Mouse (Mus musculus): Measurements from ENCODE around the gene Hes7. TPM values are rescaled to one million over a fixed set of nuclear protein-coding genes. Genes with fewer than 3 reads are reported as not detected.
"Not testable (repeated sequence)": the region's sequence is repeated elsewhere in the genome, so short reads cannot be mapped to it uniquely, and the experiment has no call there.

The Hes7 gene
- polyA plus RNA-seq, 1 experiment from 2014 or later: 0.58 TPM

DNA sequence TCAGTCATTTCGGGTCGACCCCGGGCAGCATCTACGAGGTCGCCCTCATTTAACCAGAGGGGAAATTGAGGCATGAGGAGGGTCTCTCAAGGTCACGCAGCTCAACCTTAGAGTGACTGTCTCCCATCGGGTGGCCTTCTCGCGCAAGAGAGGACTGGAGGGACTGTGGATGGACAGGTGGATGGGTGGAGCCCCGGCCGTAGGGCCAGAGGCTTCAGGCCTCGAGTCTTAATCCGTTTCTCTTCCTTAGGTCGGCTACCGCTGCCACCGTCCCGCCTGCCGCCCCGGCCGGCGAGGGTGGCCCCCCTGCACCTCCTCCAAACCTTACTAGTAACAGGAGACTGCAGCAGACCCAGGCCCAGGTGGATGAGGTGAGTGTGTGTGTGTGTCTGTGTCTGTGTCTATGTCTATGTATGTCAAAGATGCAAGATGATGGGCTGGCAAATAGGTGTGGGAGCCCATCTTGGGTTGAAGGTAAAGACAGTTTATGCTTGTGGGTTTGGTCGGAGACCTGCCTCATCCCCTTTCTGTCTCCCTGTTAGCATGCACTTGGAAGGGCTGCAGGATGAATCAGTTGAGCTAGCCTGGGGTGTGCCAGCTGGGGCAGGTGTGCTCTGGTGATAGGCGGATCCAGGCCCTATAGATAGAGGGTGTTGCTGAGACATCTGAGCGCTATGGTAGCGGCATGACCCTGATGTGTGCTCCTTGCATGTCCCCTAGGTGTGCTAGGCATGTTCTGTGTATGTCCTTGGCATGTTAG is 31.2 kb upstream of the Hes7 start:
- peak overlapping the region; percentile 72 for H3K4me3 ChIP-seq
- ATAC-seq (ENCODE audit: insufficient number of reproducible peaks, low FRiP score, low TSS enrichment, low read depth): no peak
- no peaks in the 10 kb centered on the region for H3K9me3 ChIP-seq
- 10% methylated on average over 25 of the region's 25 CpGs for WGBS
- H3K4me2 ChIP-seq: peak overlapping the region; percentile 84
- H3K36me3 ChIP-seq: peaks cover 28% of the 10 kb centered on the region
- H3K27me3 ChIP-seq: no peaks in the 10 kb centered on the region
- H3K9ac ChIP-seq: peak overlapping the region; percentile 95
- H3K27ac ChIP-seq: peak overlapping the region; percentile 91
- H3K4me1 ChIP-seq: peaks cover 42% of the 10 kb centered on the region

DNA sequence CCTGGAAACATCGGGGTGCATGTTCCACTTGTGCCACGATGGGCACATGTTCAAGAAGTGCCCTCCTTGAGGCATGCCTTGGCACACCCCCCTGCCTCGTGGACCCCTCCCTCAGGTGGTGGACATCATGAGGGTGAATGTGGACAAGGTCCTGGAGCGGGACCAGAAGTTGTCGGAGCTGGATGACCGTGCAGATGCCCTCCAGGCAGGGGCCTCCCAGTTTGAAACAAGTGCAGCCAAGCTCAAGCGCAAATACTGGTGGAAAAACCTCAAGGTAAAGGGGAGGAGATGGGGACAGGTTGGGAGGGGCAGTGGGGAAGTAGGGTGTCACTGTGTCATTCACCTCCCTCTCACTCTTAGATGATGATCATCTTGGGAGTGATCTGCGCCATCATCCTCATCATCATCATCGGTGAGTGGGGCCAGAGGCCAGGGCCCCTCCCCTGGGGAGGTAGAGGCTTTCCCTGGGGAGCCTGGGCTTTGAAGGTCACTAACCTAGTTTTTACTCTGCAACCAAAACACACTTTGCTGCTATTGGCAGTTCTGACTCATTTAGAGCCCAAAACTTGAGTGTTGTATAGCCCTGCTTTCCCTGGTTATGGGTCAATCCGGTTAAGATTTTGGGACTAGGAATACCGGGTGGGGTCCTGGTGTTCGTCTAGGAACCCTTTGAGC is 30.5 kb upstream of the Hes7 start:
- no peak for ATAC-seq (ENCODE audit: insufficient number of reproducible peaks, low FRiP score, low TSS enrichment, low read depth)
- Histone ChIP-seq H3K27me3 (no peaks in the 10 kb centered on the region), H3K4me1 (peaks cover 48% of the 10 kb centered on the region), H3K36me3 (peaks cover 28% of the 10 kb centered on the region), H3K9ac (peak overlapping the region; percentile 95), H3K4me2 (peak overlapping the region; percentile 84), H3K27ac (peak overlapping the region; percentile 30), H3K4me3 (peak overlapping the region; percentile 72), H3K9me3 (no peaks in the 10 kb centered on the region)
- 82% methylated on average over 12 of the region's 12 CpGs for WGBS

DNA sequence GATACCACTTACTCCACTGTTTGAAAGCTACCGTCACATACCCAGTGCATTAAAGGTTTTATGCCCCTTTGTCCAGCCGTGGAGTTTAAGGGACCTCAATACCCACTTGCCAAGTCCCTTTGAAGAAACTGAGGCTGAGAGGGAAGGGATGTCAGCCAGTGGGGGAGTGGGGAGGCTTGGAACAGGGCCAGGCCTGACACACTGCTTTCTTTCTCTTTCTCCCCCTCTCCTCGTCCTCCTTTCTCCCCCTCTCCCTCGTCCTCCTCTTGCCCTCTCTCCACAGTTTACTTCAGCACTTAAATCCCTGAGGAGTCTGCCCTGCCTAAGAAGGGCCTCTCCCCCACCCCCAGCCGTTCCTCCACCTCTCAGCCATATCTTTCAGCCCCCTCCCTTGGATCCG is 29.8 kb upstream of the Hes7 start:
- Histone ChIP-seq H3K4me3 (peak overlapping the region; percentile 72; the same call in 1 of the 2 replicates), H3K4me1 (peaks cover 48% of the 10 kb centered on the region), H3K9me3 (no peaks in the 10 kb centered on the region), H3K36me3 (peaks cover 28% of the 10 kb centered on the region), H3K4me2 (peak overlapping the region; percentile 84; the same call in 1 of the 2 replicates), H3K27ac (0 out of 2 replicates have a peak overlapping the region, but pooled peaks have one; percentile 27), H3K9ac (no peak overlapping the region), H3K27me3 (no peaks in the 10 kb centered on the region)
- no peak for ATAC-seq (ENCODE audit: insufficient number of reproducible peaks, low FRiP score, low TSS enrichment, low read depth)
- 54% methylated on average over 6 of the region's 6 CpGs for WGBS

DNA sequence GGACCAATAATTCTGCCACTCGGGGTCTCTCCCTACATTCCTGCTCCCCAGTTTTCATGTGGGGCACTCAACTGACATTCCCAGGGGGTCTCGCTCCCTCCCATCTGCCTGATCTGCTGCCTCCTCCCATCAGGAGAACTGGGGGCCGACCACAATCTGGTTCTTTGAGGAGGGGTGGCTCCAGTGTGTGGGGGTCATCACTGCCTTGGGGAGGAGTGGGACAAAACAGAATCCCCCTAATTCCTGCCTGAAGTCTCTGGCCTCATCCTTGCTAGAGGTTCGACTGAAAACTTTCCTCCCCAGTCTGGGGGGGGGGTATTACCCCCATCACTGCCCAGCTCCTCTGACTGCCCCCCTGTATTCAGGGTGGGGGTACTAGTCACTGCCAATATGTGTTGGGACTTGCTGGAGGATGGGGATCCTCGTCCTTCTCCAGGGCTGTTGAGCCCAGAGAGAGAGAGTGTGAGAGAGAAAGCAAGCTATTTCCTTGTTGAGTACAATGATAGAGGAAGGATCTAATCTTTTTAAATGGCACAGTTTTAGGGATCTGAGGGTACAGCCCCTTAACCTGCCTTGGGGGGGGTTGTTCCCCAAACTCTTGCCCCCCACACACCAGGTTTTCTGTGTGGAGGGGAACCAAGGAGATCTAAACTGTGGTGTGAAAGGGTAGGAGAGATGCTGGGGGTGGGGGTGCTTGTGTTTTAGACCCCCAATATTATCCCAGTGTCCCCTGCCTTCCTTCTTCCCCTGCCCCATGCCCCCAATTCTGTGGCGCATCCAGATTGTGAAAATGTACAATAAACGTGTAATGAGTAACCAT is 28.4 kb upstream of the Hes7 start:
- peaks cover 54% of the 10 kb centered on the region for H3K4me1 ChIP-seq
- no peaks in the 10 kb centered on the region for H3K9me3 ChIP-seq
- no peak overlapping the region for H3K4me3 ChIP-seq
- H3K4me2 ChIP-seq: no peak overlapping the region
- ATAC-seq (ENCODE audit: insufficient number of reproducible peaks, low FRiP score, low TSS enrichment, low read depth): no peak
- H3K27me3 ChIP-seq: no peaks in the 10 kb centered on the region
- no peak overlapping the region for H3K9ac ChIP-seq
- 62% methylated on average over 7 of the region's 7 CpGs for WGBS
- peak overlapping the region; percentile 29; the same call in 1 of the 2 replicates for H3K27ac ChIP-seq
- H3K36me3 ChIP-seq: peaks cover 28% of the 10 kb centered on the region

DNA sequence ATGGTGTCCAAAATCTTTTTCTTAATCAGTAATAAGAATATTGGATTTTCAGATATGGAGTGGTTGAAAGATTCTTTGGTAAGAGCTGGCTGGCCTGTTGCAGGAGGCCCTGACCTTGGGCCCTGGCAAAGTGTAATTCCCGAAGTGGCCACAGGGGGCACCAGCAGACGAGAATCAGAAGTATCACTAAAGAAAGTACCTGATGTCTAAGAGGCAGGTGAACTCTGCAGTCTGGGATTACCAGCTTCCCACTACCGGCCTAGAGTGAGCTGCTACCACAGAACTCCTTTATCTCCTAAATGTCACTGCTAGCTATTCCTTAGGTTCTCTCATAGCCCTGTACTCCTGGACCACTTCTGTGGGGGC is 27.8 kb upstream of the Hes7 start:
- Histone ChIP-seq H3K27me3 (no peaks in the 10 kb centered on the region), H3K36me3 (peaks cover 28% of the 10 kb centered on the region), H3K4me2 (no peak overlapping the region), H3K9ac (no peak overlapping the region), H3K4me3 (no peak overlapping the region), H3K27ac (no peak overlapping the region), H3K9me3 (no peaks in the 10 kb centered on the region), H3K4me1 (peaks cover 53% of the 10 kb centered on the region)
- no peak for ATAC-seq (ENCODE audit: insufficient number of reproducible peaks, low FRiP score, low TSS enrichment, low read depth)
- WGBS: 4% methylated on average over 3 of the region's 3 CpGs

DNA sequence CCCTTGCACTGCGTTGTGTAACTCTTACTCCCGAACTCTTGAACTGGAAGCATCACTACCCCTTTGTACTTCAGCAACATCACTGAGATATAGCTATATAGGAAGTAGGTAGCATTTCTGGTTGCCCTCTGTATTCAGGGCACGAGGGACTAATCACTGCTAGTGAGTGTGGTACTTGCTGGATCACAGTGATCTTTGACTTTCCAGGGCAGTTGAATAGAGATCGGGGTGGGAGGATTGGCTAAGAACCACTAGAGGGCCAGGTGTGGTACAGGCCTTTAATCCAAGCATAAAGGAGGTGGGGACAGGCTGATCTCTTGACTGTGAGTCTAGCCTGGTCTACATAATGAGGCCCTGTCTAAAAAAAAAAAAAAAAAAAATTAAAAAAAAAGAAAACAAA is 27.3 kb upstream of the Hes7 start:
- H3K27me3 ChIP-seq: no peaks in the 10 kb centered on the region
- H3K4me3 ChIP-seq: no peak overlapping the region
- H3K9ac ChIP-seq: no peak overlapping the region
- ATAC-seq (ENCODE audit: insufficient number of reproducible peaks, low FRiP score, low TSS enrichment, low read depth): no peak
- peaks cover 53% of the 10 kb centered on the region for H3K4me1 ChIP-seq
- WGBS: 87% methylated on average over 4 of the region's 4 CpGs
- H3K27ac ChIP-seq: no peak overlapping the region
- no peak overlapping the region for H3K4me2 ChIP-seq
- H3K9me3 ChIP-seq: no peaks in the 10 kb centered on the region
- H3K36me3 ChIP-seq: peaks cover 28% of the 10 kb centered on the region

DNA sequence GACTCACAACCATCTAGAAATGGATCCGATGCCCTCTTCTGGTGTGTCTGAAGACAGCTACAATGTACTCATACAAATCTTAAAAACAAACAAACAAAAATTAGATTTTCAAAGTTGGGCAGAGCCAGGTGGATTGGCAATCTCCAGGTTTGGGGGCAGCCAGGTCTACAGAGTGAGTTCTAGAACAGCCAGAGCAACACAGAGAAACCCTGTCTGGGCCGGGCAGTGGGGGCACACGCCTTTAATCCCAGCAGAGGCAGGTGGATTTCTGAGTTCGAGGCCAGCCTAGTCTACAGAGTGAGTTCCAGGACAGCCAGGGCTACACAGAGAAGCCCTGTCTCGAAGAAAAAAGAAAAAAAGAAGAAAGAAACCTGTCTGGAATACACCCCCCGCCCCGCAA is 26.3 kb upstream of the Hes7 start:
- 89% methylated on average over 7 of the region's 7 CpGs for WGBS
- not testable (repeated sequence) for ATAC-seq (ENCODE audit: insufficient number of reproducible peaks, low FRiP score, low TSS enrichment, low read depth)
- peak overlapping the region; percentile 92 for H3K27ac ChIP-seq

DNA sequence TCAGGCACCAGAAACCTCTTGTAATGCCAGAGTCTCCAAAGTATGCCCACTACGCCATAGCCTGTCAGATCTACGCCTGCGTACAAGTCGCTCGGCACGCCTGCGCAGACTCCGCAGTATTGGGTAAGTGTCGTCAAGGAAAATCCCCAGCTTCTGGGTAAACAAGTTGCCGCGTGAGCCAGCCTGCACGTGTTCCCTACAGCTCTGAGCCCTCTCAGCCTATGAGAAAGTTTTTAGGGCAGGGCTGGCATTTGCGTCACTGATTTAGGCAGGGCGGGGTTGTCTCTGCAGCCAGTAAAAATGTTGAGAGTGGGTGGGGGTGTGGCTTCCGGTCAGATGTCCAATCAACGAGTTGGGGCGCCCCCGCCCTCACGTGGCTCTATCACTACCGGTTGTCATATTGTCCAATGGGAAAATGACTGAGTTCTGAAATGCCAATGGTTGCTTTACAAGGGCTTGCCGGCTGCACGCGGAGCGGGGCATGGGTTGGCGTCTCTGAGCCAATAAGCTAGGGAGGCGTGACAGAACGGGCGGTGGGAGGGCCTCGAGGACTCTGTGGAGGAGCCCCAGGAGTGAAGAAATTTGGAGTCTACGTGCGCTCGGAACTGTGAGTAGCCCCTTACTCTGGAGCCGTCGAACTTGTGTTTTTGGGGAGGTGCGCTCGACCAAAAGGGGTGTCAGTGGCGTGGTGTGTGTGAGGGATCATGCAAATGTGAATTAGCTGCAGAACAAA is 25.3 kb upstream of the Hes7 start, which contains the start of gene Per1:
Gene Per1 (plus strand): TSS at position 521 of the 733 bp plus-strand sequence.
- H3K9me3 ChIP-seq: no peaks in the 10 kb centered on the region
- peak within 1 kb of the TSS; percentile 61 for H3K9ac ChIP-seq
- peaks cover 25% of the 10 kb centered on the region for H3K36me3 ChIP-seq
- peaks cover 60% of the 10 kb centered on the region for H3K4me1 ChIP-seq
- H3K27ac ChIP-seq: peak within 1 kb of the TSS; percentile 96
- no peaks in the 10 kb centered on the region for H3K27me3 ChIP-seq
- peak within 1 kb of the TSS; percentile 64 for H3K4me3 ChIP-seq
- peak within 1 kb of the TSS; percentile 90 for H3K4me2 ChIP-seq
- under 1% methylated on average over 37 of the region's 37 CpGs for WGBS
- peak; percentile 93 for ATAC-seq (ENCODE audit: insufficient number of reproducible peaks, low FRiP score, low TSS enrichment, low read depth)

More for the DNA sequence above, 26.3 kb upstream of the Hes7 start:
- H3K9me3 ChIP-seq, H3K9ac ChIP-seq, H3K4me3 ChIP-seq, H3K27me3 ChIP-seq, H3K4me2 ChIP-seq: not testable (repeated sequence)
- H3K4me1 ChIP-seq: peaks cover 60% of the 10 kb centered on the region
- H3K36me3 ChIP-seq: peaks cover 28% of the 10 kb centered on the region

DNA sequence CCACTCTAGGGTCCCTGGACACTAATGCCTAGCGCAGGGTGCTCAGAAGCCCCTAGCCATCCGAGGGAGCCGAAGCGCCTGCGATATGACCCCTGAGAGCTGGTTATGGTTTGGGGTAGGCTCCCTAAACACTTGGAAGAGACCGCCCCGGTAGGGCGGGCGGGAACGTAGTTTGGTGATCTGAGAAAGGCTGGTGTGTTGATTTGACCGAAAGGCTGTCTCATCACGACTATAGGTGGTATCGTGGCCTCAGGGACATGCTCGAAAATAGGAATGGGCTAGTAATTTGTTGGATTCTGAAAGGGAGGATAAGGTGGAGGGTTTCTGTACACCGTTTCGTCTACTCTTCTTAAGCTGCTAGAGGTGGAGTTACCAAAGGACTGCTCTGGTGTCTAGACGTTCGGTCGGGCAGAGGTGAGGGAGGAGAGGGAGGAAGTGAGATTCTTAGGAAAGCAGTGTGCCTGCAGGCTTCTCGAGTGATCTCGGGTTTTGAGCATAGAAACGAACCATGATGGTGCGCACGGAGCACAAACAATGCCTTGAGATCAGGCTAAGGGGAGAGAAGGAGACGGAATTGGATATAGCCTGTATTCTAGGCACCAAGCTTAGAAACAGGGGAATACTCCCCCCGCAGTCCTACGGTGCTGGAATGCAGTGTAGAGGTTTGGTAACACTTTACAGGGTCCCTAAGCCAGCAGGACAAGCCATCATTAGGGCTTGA is 24.5 kb upstream of the Hes7 start:
- no peaks in the 10 kb centered on the region for H3K27me3 ChIP-seq
- peak overlapping the region; percentile 96 for H3K27ac ChIP-seq
- no peaks in the 10 kb centered on the region for H3K9me3 ChIP-seq
- H3K36me3 ChIP-seq: peaks cover 22% of the 10 kb centered on the region
- H3K4me3 ChIP-seq: peak overlapping the region; percentile 64
- no peak for ATAC-seq (ENCODE audit: insufficient number of reproducible peaks, low FRiP score, low TSS enrichment, low read depth)
- peak overlapping the region; percentile 61 for H3K9ac ChIP-seq
- H3K4me2 ChIP-seq: peak overlapping the region; percentile 90
- peaks cover 60% of the 10 kb centered on the region for H3K4me1 ChIP-seq
- WGBS: 1% methylated on average over 27 of the region's 27 CpGs

DNA sequence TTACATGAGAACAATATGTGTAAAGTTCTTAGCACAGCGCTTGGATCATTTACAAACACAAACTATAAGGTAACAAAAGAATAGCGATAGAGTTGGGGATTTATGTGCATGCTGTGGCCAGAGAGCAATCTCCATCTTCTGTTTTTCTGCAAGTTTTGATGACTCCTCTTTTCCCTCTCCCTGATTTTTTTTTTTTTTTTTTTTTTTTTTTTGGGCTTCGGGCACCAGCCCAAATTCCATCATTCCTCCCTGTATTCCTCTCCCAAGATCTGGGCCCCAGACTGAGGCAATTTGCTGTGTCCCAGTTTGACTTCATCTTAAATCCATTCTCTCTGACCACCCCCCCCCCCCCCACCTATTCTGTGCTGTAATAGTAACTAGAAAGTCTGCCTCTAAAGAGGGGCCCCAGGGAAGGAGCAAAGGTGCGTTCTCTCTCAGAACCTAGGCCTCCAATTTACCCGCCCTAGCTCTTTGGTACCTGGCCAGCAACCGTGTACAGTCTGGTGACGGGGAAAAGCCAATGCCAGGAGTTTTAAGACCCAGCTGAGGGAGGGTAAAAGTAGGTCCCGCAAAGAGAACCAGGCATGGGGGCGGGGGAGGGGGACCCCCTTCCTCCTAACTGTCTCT is 23.7 kb upstream of the Hes7 start:
- no peaks in the 10 kb centered on the region for H3K27me3 ChIP-seq
- peak overlapping the region; percentile 96 for H3K27ac ChIP-seq
- H3K4me1 ChIP-seq: peaks cover 58% of the 10 kb centered on the region
- peak; percentile 0; the same call in 1 of the 2 replicates for ATAC-seq (ENCODE audit: insufficient number of reproducible peaks, low FRiP score, low TSS enrichment, low read depth)
- peaks cover 23% of the 10 kb centered on the region for H3K36me3 ChIP-seq
- H3K9me3 ChIP-seq: no peaks in the 10 kb centered on the region
- peak overlapping the region; percentile 90 for H3K4me2 ChIP-seq
- peak overlapping the region; percentile 61 for H3K9ac ChIP-seq
- peak overlapping the region; percentile 64 for H3K4me3 ChIP-seq
- 6% methylated on average over 9 of the region's 9 CpGs for WGBS
